Mouse (Mus musculus) erythroblast, embryonic 14.5 days (primary cell): ENCODE results near the gene Iqce. TPM values are rescaled to one million over a fixed set of nuclear protein-coding genes. Genes with fewer than 3 reads are reported as not detected.

Source experiments
- H3K27me3 ChIP-seq: 2 replicates; pipeline ENCODE4 v1.6.1; 2012; ENCODE audit warnings: inconsistent platforms; ENCODE audit not compliant: control insufficient read depth
- H3K36me3 ChIP-seq: 2 replicates; pipeline ENCODE4 v1.6.1; 2012; ENCODE audit warnings: mild to moderate bottlenecking, inconsistent platforms; ENCODE audit not compliant: control insufficient read depth
- H3K4me1 ChIP-seq: 2 replicates; pipeline ENCODE4 v1.6.1; 2012; ENCODE audit warnings: inconsistent platforms; ENCODE audit not compliant: control insufficient read depth
- H3K4me3 ChIP-seq: replicated peaks from 2 replicates; pipeline ENCODE3; 2012; ENCODE audit warnings: moderate library complexity, mild to moderate bottlenecking, inconsistent platforms
- H3K9me3 ChIP-seq: 2 replicates; pipeline ENCODE4 v1.6.1; 2012; ENCODE audit warnings: low read length, inconsistent platforms, mixed read lengths; ENCODE audit not compliant: control insufficient read depth
- GATA1 ChIP-seq: IDR thresholded peaks from 2 replicates; pipeline ENCODE4 v1.6.1; 2012; ENCODE audit warnings: low read length, inconsistent platforms, mixed read lengths
- TAL1 ChIP-seq: IDR thresholded peaks from 3 replicates; pipeline ENCODE4 v1.6.1; 2012; ENCODE audit warnings: low read length, inconsistent platforms, mixed read lengths
- polyA plus RNA-seq: library from polyadenylated mRNA; stranded (reverse); fragments of >175 nt; gene quantifications from 2 replicates; pipeline ENCODE4 v1.2.3, GENCODE M21; 2012

The Iqce gene
- polyA plus RNA-seq, 1 experiment, result 0.16 TPM

GRCm38 (mm10) chr5:140624961-140625360 lies 77.2 kb downstream of the Iqce start:
- TF ChIP-seq GATA1 (no peak), TAL1 (no peak)
- peaks cover 5% of the 10 kb centered on the region for H3K4me1 ChIP-seq
- H3K27me3 ChIP-seq, result no peaks in the 10 kb centered on the region
- peaks cover 13% of the 10 kb centered on the region for H3K9me3 ChIP-seq
- H3K36me3 ChIP-seq, result peaks cover 66% of the 10 kb centered on the region
- no peak overlapping the region for H3K4me3 ChIP-seq

DNA sequence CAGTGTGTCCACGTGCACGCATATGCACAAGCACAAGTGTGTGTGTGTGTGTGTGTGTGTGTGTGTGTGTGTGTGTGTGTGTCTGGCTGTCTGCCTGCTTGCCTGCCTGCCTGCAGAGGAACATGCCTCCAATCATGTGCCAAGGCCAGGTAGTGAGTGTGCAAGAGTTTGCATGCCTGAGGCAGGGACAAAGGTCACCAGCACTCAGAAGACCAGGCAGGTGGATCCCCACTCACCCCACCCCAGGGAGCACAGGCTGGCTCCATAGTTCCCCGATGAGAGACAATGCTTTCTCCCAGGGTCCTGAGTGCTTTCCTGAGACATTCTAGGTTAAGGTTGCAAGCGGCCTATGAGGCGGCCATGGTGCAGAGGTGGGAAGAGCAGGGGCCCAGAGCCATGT lies 77.9 kb downstream of the Iqce start:
- H3K9me3 ChIP-seq, result peaks cover 13% of the 10 kb centered on the region
- H3K4me1 ChIP-seq, result peaks cover 12% of the 10 kb centered on the region
- no peak for TF ChIP-seq GATA1
- no peak for TF ChIP-seq TAL1
- no peaks in the 10 kb centered on the region for H3K27me3 ChIP-seq
- H3K4me3 ChIP-seq, result no peak overlapping the region
- peaks cover 63% of the 10 kb centered on the region for H3K36me3 ChIP-seq

GRCm38 (mm10) chr5:140623791-140624190 lies 78.4 kb downstream of the Iqce start:
- H3K27me3 ChIP-seq, result no peaks in the 10 kb centered on the region
- TF ChIP-seq GATA1 (no peak), TAL1 (no peak)
- H3K4me3 ChIP-seq, result no peak overlapping the region
- H3K36me3 ChIP-seq, result peaks cover 58% of the 10 kb centered on the region
- H3K9me3 ChIP-seq, result peaks cover 11% of the 10 kb centered on the region
- peaks cover 12% of the 10 kb centered on the region for H3K4me1 ChIP-seq

DNA sequence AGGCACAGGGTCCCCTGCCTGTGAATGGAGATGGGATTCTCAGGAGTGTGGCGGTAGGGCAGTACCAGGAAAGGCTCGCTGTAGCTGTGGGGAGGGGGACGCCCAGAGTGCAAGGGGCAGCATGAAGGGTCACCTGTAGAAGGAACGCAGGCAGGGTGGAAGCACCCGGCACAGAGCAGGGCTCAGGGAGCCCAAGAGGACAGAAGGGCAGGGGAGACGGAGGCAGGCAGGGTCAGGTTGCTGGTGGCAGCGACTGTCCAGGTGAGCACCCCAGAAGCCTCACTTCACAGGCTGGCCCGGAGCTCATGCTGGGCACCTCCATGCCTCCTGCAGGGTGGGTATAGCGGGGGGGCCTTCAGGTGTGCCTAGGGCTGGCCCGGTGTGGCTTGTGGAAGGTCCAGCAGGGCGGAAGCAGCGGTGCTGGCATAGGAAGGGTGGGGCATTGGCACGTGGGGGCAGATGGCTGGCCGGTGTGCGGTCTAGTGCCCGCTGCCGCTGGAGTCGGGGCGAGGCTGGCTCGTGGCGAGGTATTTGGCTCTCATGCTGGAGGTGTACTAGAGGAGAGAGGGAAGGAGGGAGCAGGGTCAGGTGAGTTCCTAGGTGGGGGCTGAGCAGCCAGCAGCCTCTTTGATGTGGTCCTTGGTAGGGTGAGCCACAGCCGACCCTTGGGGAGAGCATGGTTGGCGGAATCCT lies 79.1 kb downstream of the Iqce start:
- Histone ChIP-seq H3K27me3 (no peaks in the 10 kb centered on the region), H3K36me3 (peaks cover 53% of the 10 kb centered on the region), H3K9me3 (peaks cover 9% of the 10 kb centered on the region), H3K4me3 (no peak overlapping the region), H3K4me1 (peaks cover 12% of the 10 kb centered on the region)
- no peak for TF ChIP-seq GATA1
- TF ChIP-seq TAL1, result no peak

GRCm38 (mm10) chr5:140621517-140621916 lies 80.7 kb downstream of the Iqce start:
- Histone ChIP-seq H3K27me3 (no peaks in the 10 kb centered on the region), H3K9me3 (no peaks in the 10 kb centered on the region), H3K4me3 (no peak overlapping the region), H3K4me1 (peaks cover 28% of the 10 kb centered on the region), H3K36me3 (peaks cover 53% of the 10 kb centered on the region)
- TF ChIP-seq TAL1, result no peak
- no peak for TF ChIP-seq GATA1

DNA sequence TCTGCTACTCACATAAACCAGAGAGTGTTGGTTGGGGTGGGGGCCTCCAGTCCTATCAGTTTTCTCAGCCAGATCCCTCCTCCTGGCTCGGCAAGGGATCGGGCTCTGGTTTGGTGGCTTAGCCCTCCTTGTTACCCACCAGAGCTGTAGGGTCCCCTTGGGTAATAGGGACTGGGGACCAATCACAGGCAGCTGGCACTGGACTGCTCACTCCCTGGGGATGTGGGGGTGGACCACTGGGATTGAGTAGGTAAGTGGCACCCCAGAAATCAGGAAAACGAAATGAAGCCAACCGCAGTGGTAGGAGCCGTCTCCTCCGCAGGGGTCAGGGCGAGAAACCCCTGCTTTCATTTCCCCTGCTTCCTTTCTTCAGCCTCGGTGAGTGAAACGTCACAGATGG lies 81.1 kb downstream of the Iqce start:
- H3K27me3 ChIP-seq, result no peaks in the 10 kb centered on the region
- no peaks in the 10 kb centered on the region for H3K9me3 ChIP-seq
- H3K4me3 ChIP-seq, result no peak overlapping the region
- H3K4me1 ChIP-seq, result peaks cover 33% of the 10 kb centered on the region
- TF ChIP-seq TAL1 (no peak), GATA1 (no peak)
- H3K36me3 ChIP-seq, result peaks cover 53% of the 10 kb centered on the region

- peaks cover 54% of the 10 kb centered on the region for H3K36me3 ChIP-seq
- peaks cover 41% of the 10 kb centered on the region for H3K4me1 ChIP-seq
- no peak for TF ChIP-seq TAL1
- TF ChIP-seq GATA1, result no peak
Observed at GRCm38 (mm10) chr5:140619895-140620736, 82.1 kb downstream of the Iqce start.

DNA sequence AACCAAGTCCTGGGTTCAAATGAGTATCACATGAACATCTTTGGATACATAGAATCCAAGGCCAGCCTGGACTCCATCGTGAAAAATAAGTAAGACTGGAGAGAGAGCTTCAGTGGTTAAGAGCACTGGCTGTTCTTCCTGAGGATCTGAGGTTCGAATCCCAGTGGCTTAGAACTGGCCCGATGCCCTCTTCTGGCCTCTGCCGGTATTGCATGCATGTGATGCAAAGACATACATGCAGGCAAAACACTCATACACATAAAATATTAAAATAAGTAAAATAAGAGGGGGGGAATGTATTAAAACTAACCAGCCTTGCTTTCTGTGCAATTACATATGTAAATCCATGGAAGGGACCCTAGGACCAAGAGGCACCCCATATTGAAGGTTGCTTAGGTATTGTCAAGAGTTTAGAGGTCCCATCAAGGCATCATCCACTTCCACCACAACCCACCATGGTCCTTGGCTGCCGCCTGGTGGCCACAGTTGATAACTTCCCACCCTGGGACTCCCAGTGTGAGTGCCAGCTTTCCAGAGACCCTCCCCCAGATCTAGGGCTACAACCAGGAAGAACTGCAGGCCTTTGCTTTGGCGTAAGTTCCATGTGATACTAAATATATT lies 82.9 kb downstream of the Iqce start:
- H3K36me3 ChIP-seq, result peaks cover 54% of the 10 kb centered on the region
- no peak overlapping the region for H3K4me3 ChIP-seq
- H3K4me1 ChIP-seq, result peaks cover 50% of the 10 kb centered on the region
- TF ChIP-seq GATA1, result no peak
- TF ChIP-seq TAL1, result no peak
- H3K9me3 ChIP-seq, result no peaks in the 10 kb centered on the region
- no peaks in the 10 kb centered on the region for H3K27me3 ChIP-seq

More at GRCm38 (mm10) chr5:140619895-140620736, 82.1 kb downstream of the Iqce start:
- H3K4me3 ChIP-seq, result no peak overlapping the region
- H3K9me3 ChIP-seq, result no peaks in the 10 kb centered on the region
- H3K27me3 ChIP-seq, result no peaks in the 10 kb centered on the region

GRCm38 (mm10) chr5:140617714-140618113 lies 84.5 kb downstream of the Iqce start:
- H3K4me1 ChIP-seq, result peaks cover 64% of the 10 kb centered on the region
- H3K27me3 ChIP-seq, result peaks cover 1% of the 10 kb centered on the region; the same call in 1 of the 2 replicates
- TF ChIP-seq GATA1, result no peak
- no peak for TF ChIP-seq TAL1
- peaks cover 54% of the 10 kb centered on the region for H3K36me3 ChIP-seq
- H3K9me3 ChIP-seq, result peaks cover 1% of the 10 kb centered on the region
- no peak overlapping the region for H3K4me3 ChIP-seq
